Mouse (Mus musculus): Measurements from ENCODE around the gene Rin1. TPM values are rescaled to one million over a fixed set of nuclear protein-coding genes. Genes with fewer than 3 reads are reported as not detected.

Rin1 gene
- polyA plus RNA-seq (2017; shearing (Covaris generic)): 0.17 TPM

DNA sequence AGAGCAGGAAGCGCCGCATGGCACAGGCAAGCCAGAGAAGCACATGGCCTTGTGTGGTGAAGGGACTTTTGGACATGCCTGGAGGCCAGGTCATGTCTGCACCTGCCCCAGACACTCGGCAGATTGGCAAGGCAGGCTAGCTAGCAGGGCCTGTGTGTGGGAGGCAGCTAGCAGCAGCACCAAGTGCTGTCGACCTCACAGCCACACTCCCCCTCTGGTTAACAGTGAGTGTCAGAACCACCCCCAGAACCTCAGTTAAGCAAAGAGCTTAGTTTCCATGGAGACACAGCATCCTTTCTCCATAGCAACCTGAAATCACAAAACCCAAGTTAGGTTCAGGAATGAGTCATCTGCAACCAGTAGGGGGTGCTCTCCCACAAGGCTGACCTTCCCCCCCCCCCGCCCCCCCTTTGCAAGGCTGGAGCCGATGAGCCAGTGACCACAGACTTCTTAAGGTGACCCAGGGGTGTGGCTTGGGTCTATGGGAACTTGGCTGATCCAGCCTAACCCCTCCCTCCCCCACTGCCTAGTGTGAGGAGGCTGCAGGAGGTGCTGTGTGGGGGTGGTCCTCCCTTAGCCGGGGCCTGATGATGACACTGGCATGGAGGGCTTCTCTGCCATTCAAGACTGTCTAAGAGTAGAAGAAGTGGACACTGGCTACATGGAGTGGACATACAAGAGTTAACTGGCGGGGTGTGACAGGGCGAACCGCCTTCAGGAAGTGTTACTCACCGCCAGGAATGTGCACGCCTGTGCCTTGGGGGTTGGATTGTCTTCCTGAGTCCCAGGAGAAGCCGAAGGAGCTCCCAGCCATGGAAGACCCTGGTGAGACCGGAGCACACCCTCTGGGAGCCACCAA, at the start of gene Rin1:
Gene Rin1, plus strand, starts transcription at position 435 of the 859 bp plus-strand sequence.

DNA sequence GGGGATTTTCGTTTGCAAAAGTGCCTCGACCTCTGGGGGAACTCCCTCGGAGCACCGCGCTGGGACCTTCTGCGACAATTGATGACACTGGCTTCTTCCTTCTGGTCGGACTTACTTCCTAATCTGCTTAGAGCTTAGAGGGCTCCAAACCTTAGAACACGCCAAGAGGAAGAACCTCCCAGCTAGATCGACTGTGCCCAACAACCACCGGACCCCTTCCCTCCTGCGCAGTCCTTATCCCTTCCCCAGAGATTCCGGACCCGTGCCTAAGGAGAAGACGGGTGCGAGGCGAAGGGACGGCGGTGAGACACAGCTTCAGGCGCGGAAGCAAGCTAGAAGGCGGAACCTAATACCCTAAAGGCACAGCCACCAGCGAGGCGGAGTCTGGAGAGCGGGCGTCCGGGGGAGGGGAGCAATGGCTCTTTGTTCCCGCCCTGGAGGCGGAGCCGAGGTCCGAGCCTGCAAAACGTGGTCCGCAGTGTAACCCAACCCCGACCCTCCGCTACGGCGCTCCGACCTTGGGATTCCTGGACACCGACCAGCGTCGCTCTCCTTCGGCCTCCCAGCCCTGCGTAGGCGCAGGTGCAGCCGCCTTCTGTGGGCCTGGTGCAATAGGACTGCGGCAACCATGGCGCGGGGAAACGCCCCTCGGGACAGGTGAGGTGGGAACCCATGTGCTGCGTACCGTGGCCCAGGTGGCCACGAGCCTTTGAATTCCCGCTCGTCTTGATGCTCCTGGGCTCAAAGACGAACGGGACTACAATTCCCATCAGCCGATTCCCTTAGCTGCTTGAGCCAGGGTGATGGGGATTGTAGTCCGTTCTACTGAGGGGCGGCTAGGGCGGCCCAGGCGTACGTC, 26.4 kb upstream of the Rin1 start, which contains the start of gene Slc29a2:
Gene Slc29a2, plus strand, starts transcription at position 240 of the 859 bp plus-strand sequence.

GRCm38 (mm10) chr19:5038709-5039156, 11.5 kb upstream of the Rin1 start, which contains the start of the genes B4gat1 and AC124502.3:
Gene B4gat1 (plus strand): TSS chr19:5038826.
Gene AC124502.3 (plus strand): TSS chr19:5038891.

GRCm38 (mm10) chr19:5040862-5041523, 9.3 kb upstream of the Rin1 start, which contains the start of gene Brms1:
Gene Brms1 (plus strand): TSS chr19:5041354.

GRCm38 (mm10) chr19:5067867-5068569, 17.7 kb downstream of the Rin1 start, which contains the start of gene Cd248:
Gene Cd248 (plus strand): TSS chr19:5068078.

GRCm38 (mm10) chr19:5085145-5085863, 35.0 kb downstream of the Rin1 start, which contains the start of gene Tmem151a:
Gene Tmem151a (minus strand): TSS chr19:5085531.

DNA sequence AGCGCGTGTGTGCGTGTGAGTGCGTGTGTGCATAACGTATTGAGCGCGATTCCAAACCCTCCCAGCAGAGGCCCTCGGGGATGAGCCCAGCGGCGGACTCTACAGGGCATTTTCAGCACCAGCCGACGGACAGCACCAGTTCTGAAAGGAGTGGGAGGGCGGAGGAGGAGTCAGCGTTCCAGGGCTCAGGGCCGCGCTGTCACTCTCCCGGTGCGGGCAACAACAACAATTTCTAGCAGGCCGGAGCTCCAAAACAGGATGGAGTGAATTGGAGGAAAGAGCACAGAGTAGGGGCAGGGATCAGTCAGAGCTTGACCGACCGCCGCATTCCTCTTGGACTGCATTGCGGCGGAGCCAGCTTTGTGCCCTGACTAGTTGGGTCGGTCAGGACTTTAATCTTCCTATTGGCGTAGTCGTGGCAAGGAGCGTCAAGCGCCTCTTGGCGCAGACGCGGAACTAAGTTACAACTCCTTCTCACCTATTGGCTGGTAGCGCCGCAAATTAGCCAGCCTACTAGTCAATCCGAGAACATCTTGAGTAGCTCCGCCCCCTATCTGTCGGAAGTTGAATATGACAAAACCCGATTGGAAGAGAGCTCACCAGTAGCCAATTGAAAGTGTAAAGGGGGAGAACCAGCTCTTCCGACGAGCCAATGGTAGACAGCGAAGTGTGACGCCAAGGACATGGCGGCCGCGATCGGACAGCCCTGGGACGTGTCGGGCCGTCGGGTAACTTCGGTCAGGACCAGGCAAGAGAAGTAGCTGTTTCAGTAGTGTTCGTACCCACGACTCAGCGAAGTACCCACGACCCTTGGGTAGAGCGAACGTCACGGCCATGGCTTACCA, 37.8 kb downstream of the Rin1 start, which contains the start of gene Yif1a:
Gene Yif1a, plus strand, starts transcription at position 655 of the 845 bp plus-strand sequence.

GRCm38 (mm10) chr19:5098363-5099143, 48.3 kb downstream of the Rin1 start, which contains the start of gene Cnih2:
Gene Cnih2 (minus strand): TSS chr19:5098521.

Other genes starting within 250 kb of the Rin1 start
- gene Gm21992, start 238.9 kb upstream of the Rin1 start, polyA plus RNA-seq (2017; shearing (Covaris generic)): 45.2 TPM
- 88.2 TPM for gene Rbm14, start 238.8 kb upstream of the Rin1 start, polyA plus RNA-seq (2017; shearing (Covaris generic))
- gene Ccs, start 211.1 kb upstream of the Rin1 start, polyA plus RNA-seq (2017; shearing (Covaris generic)): 157 TPM
- gene Ccdc87, start 211.1 kb upstream of the Rin1 start, polyA plus RNA-seq (2017; shearing (Covaris generic)): not detected
- 15.1 TPM for gene Ctsf, start 195.4 kb upstream of the Rin1 start, polyA plus RNA-seq (2017; shearing (Covaris generic))
- 0.21 TPM for gene Actn3, start 172.6 kb upstream of the Rin1 start, polyA plus RNA-seq (2017; shearing (Covaris generic))
- 10.3 TPM for gene Zdhhc24, start 171.8 kb upstream of the Rin1 start, polyA plus RNA-seq (2017; shearing (Covaris generic))
- gene Bbs1, start 143.9 kb upstream of the Rin1 start, polyA plus RNA-seq (2017; shearing (Covaris generic)): 1.4 TPM
- gene Dpp3, start 122.2 kb upstream of the Rin1 start, polyA plus RNA-seq (2017; shearing (Covaris generic)): 131 TPM
- 1.4 TPM for gene Peli3, start 107.4 kb upstream of the Rin1 start, polyA plus RNA-seq (2017; shearing (Covaris generic))
- 69.8 TPM for gene Mrpl11, start 88.3 kb upstream of the Rin1 start, polyA plus RNA-seq (2017; shearing (Covaris generic))
- 1.7 TPM for gene Npas4, start 60.2 kb upstream of the Rin1 start, polyA plus RNA-seq (2017; shearing (Covaris generic))
- 2.2 TPM for gene Slc29a2, start 26.6 kb upstream of the Rin1 start, polyA plus RNA-seq (2017; shearing (Covaris generic))
- gene B4gat1, start 11.7 kb upstream of the Rin1 start, polyA plus RNA-seq (2017; shearing (Covaris generic)): 26.1 TPM
- gene AC124502.3, start 11.6 kb upstream of the Rin1 start, polyA plus RNA-seq (2017; shearing (Covaris generic)): 1.5 TPM
- 107 TPM for gene Brms1, start 9.1 kb upstream of the Rin1 start, polyA plus RNA-seq (2017; shearing (Covaris generic))
- not detected for gene Cd248, start 17.6 kb downstream of the Rin1 start, polyA plus RNA-seq (2017; shearing (Covaris generic))
- gene Tmem151a, start 35.0 kb downstream of the Rin1 start, polyA plus RNA-seq (2017; shearing (Covaris generic)): not detected
- gene Yif1a, start 38.1 kb downstream of the Rin1 start, polyA plus RNA-seq (2017; shearing (Covaris generic)): 68.9 TPM
- 1.4 TPM for gene Cnih2, start 48.0 kb downstream of the Rin1 start, polyA plus RNA-seq (2017; shearing (Covaris generic))
- 256 TPM for gene Rab1b, start 56.6 kb downstream of the Rin1 start, polyA plus RNA-seq (2017; shearing (Covaris generic))
- gene Klc2, start 68.1 kb downstream of the Rin1 start, polyA plus RNA-seq (2017; shearing (Covaris generic)): 3.6 TPM
- 26.5 TPM for gene Pacs1, start 222.6 kb downstream of the Rin1 start, polyA plus RNA-seq (2017; shearing (Covaris generic))
- 444 TPM for gene Sf3b2, start 245.0 kb downstream of the Rin1 start, polyA plus RNA-seq (2017; shearing (Covaris generic))
- not detected for gene Gal3st3, start 247.8 kb downstream of the Rin1 start, polyA plus RNA-seq (2017; shearing (Covaris generic))

Measured in inflammation-experienced regulatory T-cells, adult 16 weeks (primary cell).